Mouse (Mus musculus) hematopoietic multipotent progenitor cell, adult 10-12 weeks (in vitro differentiated cells): Measurements from ENCODE around the gene Ntn3. TPM values are rescaled to one million over a fixed set of nuclear protein-coding genes. Genes with fewer than 3 reads are reported as not detected.

ENCODE experiments used
- polyA plus RNA-seq: library from polyadenylated mRNA; stranded (reverse); fragments of >175 nt; gene quantifications from 2 replicates; pipeline ENCODE4 v1.2.3, GENCODE M21; 2012; ENCODE audit warnings: low replicate concordance

Ntn3 gene
- 0.16 TPM in 1 of 2 replicates, not detected in the other for polyA plus RNA-seq

GRCm38 (mm10) chr17:24209043-24209915 is at the start of gene Ntn3:
Gene Ntn3, minus strand, starts transcription at chr17:24209531.

DNA sequence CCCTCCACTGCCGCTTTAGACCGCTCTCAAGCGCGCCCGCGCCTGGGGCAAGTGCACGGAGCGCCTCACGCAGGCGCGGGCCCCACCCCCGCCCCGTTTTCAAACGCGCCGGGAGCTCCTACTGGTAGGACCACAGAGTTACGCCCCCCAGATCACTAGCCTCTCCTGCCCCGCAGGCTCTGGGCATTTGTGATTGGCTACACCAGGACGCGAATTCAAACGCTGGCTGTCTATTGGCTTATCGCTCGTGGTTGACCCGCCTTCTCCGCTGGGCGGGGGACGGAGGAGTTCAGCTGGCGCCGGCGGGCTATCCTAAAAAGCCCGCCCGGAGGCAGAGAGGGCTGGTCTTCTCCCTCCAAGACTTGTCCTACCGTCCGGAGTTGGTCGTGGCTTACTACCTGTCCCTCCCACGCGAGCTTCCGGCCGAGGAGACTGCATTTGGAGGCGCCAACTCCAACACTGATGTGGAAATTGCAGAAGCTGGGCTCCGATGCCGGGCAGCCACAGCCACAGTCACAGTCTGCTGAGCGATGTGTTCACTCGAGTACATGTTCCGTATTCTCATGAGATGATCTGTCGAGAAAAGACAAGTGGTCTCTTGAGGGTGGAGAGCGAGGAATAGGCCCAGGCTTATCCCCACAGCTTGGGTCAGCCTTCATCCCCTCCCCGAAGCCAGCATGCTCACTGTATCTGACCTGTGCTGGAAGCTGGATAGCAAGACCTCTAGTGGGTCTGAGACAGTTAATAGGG is 42.2 kb upstream of the Ntn3 start, which contains the start of gene Ccnf:
Ccnf (minus strand) TSS at position 165 of the 750 bp plus-strand sequence.

DNA sequence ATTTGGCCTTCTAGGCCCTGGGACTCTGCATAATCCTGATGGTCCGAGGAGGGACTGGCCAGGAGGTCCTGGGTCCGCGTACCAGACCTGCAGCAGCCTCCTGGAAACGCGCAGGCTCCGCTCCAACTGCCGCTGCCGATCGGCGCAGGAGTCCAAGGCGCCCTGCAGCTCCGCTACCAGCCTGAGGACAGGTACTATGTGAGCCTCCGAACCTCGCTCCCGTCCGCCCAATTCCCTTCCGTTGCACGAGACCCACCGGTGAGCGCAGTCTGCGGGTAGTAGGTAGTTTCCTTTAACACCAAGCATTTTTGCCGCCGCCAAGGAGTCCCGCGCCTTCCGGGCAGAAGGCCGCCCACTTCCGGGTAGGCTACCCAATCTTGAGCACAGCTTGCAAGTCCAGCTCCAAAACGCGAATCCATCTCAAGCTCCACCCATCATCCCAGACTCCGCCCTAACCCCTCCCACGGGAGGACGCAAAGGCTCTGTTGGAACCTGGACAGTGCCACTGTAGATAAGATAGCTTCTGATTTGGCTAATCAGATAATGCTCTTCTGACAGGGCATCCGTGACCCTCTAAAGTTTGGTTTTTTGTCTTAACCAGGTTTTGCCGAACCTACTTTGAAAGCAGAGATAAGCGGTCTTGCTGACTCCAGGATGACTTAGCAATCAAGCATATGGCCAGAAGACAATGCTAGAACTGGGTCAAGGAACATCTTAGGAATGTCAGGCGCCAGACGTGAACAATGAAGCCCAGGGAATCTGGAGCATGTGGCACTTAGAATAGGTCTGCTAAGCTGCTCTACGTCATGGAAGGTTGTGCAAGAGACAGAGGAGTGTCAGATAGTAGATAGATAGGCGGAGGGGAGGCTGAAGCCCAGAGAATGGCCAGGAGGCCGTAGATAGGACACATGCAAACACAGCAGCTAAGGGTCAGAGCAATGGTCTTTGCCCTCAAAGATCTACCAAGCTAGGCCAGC is 11.4 kb upstream of the Ntn3 start, which contains the start of gene Tedc2:
Tedc2 (minus strand) TSS at position 417 of the 977 bp plus-strand sequence.

GRCm38 (mm10) chr17:24205284-24205888 is 3.9 kb downstream of the Ntn3 start, which contains the start of gene Tbc1d24:
Gene Tbc1d24, minus strand, starts transcription at chr17:24205562.

GRCm38 (mm10) chr17:24169317-24170065 is 39.8 kb downstream of the Ntn3 start, which contains the start of gene Atp6v0c:
Gene Atp6v0c, minus strand, starts transcription at chr17:24169702.

GRCm38 (mm10) chr17:24163176-24163962 is 46.0 kb downstream of the Ntn3 start, which contains the start of gene Amdhd2:
Gene Amdhd2, minus strand, starts transcription at chr17:24163766.

Other genes starting within 250 kb of the Ntn3 start
- 0.91 and 1.5 TPM in 2 replicates for gene Prss30, start 229.0 kb downstream of the Ntn3 start, polyA plus RNA-seq
- 0.17 TPM in 1 of 2 replicates, not detected in the other for gene Prss22, start 211.4 kb downstream of the Ntn3 start, polyA plus RNA-seq
- gene Prss27, start 171.4 kb downstream of the Ntn3 start, polyA plus RNA-seq, result not detected in 2 replicates
- gene Kctd5, start 136.0 kb downstream of the Ntn3 start, polyA plus RNA-seq, result 10.8 and 27.4 TPM in 2 replicates
- 24.5 and 115 TPM in 2 replicates for gene Pdpk1, start 58.6 kb downstream of the Ntn3 start, polyA plus RNA-seq
- 69.6 and 100.0 TPM in 2 replicates for gene Amdhd2, start 45.8 kb downstream of the Ntn3 start, polyA plus RNA-seq
- gene Atp6v0c, start 39.8 kb downstream of the Ntn3 start, polyA plus RNA-seq, result 50.6 and 331 TPM in 2 replicates
- gene Tbc1d24, start 4.0 kb downstream of the Ntn3 start, polyA plus RNA-seq, result 0.43 and 1.2 TPM in 2 replicates
- 10.9 and 11.9 TPM in 2 replicates for gene Tedc2, start 11.3 kb upstream of the Ntn3 start, polyA plus RNA-seq
- gene Ccnf, start 42.0 kb upstream of the Ntn3 start, polyA plus RNA-seq, result 7.7 and 18.3 TPM in 2 replicates
- gene Abca17, start 141.5 kb upstream of the Ntn3 start, polyA plus RNA-seq, result not detected in 2 replicates
- gene Abca3, start 142.4 kb upstream of the Ntn3 start, polyA plus RNA-seq, result 21.5 and 52.7 TPM in 2 replicates
- gene Rnps1, start 205.0 kb upstream of the Ntn3 start, polyA plus RNA-seq, result 102 and 132 TPM in 2 replicates
- gene Eci1, start 217.1 kb upstream of the Ntn3 start, polyA plus RNA-seq, result 29.8 and 42.0 TPM in 2 replicates
- gene Dnase1l2, start 233.6 kb upstream of the Ntn3 start, polyA plus RNA-seq, result 0.31 and 0.68 TPM in 2 replicates